Mouse (Mus musculus): ENCODE measurements around the gene Git1. TPM values are rescaled to one million over a fixed set of nuclear protein-coding genes. Genes with fewer than 3 reads are reported as not detected.

Gene Git1
- total and polyA plus RNA-seq, 3 experiments, result 53.3 to 59.4 (median 54.0) TPM

DNA sequence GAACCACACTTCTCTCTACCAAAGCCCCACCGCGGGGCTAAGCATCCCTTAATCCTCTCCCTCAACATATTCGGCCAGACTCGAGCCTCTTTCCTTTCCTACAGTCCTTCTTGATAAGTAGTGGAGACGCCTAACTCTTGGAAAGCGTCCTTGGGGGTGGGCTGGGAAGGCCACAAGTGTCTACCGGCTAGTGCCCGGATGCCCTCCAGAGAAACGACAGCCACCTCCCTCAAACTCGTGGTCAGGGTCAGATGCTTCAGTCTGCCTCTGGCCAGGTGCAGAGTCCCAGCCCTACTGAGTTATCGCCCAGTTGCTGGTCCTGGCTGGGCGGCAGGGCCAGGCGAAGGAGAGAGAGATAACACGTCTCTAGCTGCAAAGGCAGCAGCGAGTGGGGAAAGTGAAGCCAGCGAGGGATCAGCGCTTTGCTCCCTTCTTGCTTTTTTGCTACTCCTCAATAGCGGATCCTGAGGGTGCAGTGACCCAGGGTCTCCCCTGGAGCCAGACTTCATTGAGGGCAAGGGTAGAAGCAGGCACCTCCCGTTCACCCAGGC, 21.0 kb downstream of the Git1 start:
- WGBS, result 10% methylated on average over 19 of the region's 19 CpGs
- H3K4me1 ChIP-seq (ENCODE audit: control insufficient read depth, insufficient read depth, low read length), result peaks cover 13% of the 10 kb centered on the region
- H3K9ac ChIP-seq (ENCODE audit: low read depth, low read length), result peak overlapping the region; percentile 72
- H3K27me3 ChIP-seq (ENCODE audit: control insufficient read depth, insufficient read depth, low read length), result no peaks in the 10 kb centered on the region
- no peaks in the 10 kb centered on the region for H3K79me2 ChIP-seq (replicated peaks; ENCODE audit: control insufficient read depth, insufficient read depth, low read length)
- no peak for DNase-seq
- peak overlapping the region; percentile 89 for H3K27ac ChIP-seq
- intact Hi-C loops (cut with DNase I), result loop anchor here (5.0 kb wide), 1 partner anchor 173 kb away; the partner anchor contains the start of gene Nufip2
- no peak for TF ChIP-seq EP300 (IDR thresholded peaks at IDR 0.05; ENCODE audit: insufficient read depth, low read depth, low read length)
- no peak for TF ChIP-seq CTCF (IDR thresholded peaks at IDR 0.05)
- TF ChIP-seq POLR2A (IDR thresholded peaks at IDR 0.05; ENCODE audit: insufficient read depth, low read depth, low read length), result no peak
- H3K36me3 ChIP-seq (ENCODE audit: control insufficient read depth, insufficient read depth, low read length), result no peaks in the 10 kb centered on the region
- H3K4me3 ChIP-seq, result peak overlapping the region; percentile 71

DNA sequence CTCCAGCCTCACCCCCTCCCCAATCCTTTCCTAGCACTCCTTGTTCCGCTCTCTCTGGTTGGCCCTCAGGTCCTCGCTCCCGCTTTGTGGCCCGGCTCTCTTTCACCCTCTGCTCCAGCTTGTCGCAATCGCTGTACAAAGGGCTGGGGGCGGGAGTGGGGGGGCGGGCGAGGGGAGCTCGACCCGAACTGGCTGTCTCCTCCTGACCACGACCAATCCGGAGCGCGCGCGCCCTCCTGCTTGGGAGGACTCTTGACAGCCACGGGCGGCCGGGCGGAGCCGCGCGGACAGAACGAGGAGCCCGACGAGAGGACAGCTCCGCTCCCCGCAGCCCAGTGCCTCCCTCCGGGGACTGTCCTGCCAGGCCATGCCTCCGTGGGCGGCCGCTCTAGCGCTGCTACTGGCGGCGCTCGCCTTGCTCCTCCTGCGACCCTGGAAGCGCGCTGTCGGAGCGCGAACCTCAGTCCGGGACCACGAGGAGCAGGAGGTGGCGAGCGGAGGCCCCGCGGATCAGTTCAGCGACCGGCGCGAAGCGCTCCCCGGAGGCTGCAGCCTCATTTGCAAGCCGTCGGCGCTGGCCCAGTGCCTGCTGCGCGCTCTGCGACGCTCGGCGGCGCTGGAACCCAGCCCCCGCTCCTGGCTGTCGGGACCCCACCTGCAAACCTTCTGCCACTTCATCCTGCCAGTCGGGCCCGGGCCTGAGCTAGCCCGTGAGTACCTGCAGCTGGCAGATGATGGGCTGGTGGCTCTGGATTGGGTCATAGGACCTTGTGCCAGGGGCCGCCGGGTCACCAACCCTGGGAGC, 21.7 kb downstream of the Git1 start, which contains the start of gene Abhd15:
Abhd15 (plus strand) TSS at position 290 of the 805 bp plus-strand sequence.
- peaks cover 14% of the 10 kb centered on the region for H3K4me1 ChIP-seq (ENCODE audit: control insufficient read depth, insufficient read depth, low read length)
- peak within 1 kb of the TSS; percentile 89 for H3K27ac ChIP-seq
- TF ChIP-seq CTCF (IDR thresholded peaks at IDR 0.05), result peak; percentile 30
- TF ChIP-seq EP300 (IDR thresholded peaks at IDR 0.05; ENCODE audit: insufficient read depth, low read depth, low read length), result no peak
- TF ChIP-seq POLR2A (IDR thresholded peaks at IDR 0.05; ENCODE audit: insufficient read depth, low read depth, low read length), result peak; percentile 62
- H3K27me3 ChIP-seq (ENCODE audit: control insufficient read depth, insufficient read depth, low read length), result no peaks in the 10 kb centered on the region
- H3K4me3 ChIP-seq, result peak within 1 kb of the TSS; percentile 71
- peak within 1 kb of the TSS; percentile 72 for H3K9ac ChIP-seq (ENCODE audit: low read depth, low read length)
- DNase-seq, result peak; percentile 89 to 91
- no peaks in the 10 kb centered on the region for H3K79me2 ChIP-seq (replicated peaks; ENCODE audit: control insufficient read depth, insufficient read depth, low read length)
- under 1% methylated on average over 72 of the region's 72 CpGs for WGBS
- intact Hi-C loops (cut with DNase I), result loop anchor here (5.0 kb wide), 1 partner anchor 172 kb away; the partner anchor contains the start of gene Nufip2
- H3K36me3 ChIP-seq (ENCODE audit: control insufficient read depth, insufficient read depth, low read length), result no peaks in the 10 kb centered on the region

DNA sequence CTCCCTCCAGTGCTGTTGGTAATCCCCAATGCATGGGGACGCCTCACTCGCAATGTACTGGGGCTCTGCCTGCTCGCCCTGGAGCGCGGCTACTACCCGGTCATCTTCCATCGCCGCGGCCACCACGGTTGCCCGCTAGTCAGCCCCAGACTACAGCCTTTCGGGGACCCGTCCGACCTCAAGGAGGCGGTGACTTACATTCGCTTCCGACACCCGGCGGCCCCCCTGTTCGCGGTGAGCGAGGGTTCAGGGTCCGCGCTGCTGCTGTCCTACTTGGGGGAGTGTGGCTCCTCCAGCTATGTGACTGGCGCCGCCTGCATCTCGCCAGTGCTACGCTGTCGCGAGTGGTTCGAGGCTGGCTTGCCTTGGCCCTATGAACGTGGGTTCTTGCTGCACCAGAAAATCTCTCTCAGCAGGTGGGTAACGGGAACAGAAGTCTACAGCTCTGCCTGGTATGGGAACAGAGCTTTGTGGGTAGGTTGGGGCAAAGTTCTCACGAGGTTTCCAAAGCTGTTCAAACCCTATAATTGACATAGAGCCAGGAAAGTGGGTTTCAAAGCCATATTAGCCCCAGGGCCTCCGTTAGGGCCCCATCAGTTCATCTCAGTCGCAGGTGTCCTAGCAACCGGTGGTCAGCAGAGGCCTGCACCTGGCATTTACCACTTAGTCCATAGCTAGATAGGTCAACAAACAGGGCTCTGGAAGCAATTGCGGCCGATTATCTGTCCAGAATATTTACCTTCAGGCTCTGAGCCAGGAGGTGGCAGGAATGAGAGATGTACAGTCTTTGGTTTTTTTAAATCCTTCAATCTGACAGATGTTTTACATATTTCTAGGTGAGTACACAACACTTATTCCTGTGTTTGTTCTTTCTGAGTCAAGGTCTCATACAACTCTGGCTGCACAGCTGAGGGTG, 22.5 kb downstream of the Git1 start, which contains the start of gene Trp53i13:
Trp53i13 (minus strand) TSS at position 344 of the 916 bp plus-strand sequence.
- WGBS, result 26% methylated on average over 39 of the region's 39 CpGs
- no peaks in the 10 kb centered on the region for H3K36me3 ChIP-seq (ENCODE audit: control insufficient read depth, insufficient read depth, low read length)
- H3K4me1 ChIP-seq (ENCODE audit: control insufficient read depth, insufficient read depth, low read length), result peaks cover 14% of the 10 kb centered on the region
- no peak for DNase-seq
- H3K79me2 ChIP-seq (replicated peaks; ENCODE audit: control insufficient read depth, insufficient read depth, low read length), result no peaks in the 10 kb centered on the region
- intact Hi-C loops (cut with DNase I), result no loop called here
- peak within 1 kb of the TSS; percentile 89 for H3K27ac ChIP-seq
- TF ChIP-seq POLR2A (IDR thresholded peaks at IDR 0.05; ENCODE audit: insufficient read depth, low read depth, low read length) (no peak), CTCF (IDR thresholded peaks at IDR 0.05) (no peak), EP300 (IDR thresholded peaks at IDR 0.05; ENCODE audit: insufficient read depth, low read depth, low read length) (no peak)
- peak within 1 kb of the TSS; percentile 71 for H3K4me3 ChIP-seq
- no peaks in the 10 kb centered on the region for H3K27me3 ChIP-seq (ENCODE audit: control insufficient read depth, insufficient read depth, low read length)
- H3K9ac ChIP-seq (ENCODE audit: low read depth, low read length), result peak within 1 kb of the TSS; percentile 72

DNA sequence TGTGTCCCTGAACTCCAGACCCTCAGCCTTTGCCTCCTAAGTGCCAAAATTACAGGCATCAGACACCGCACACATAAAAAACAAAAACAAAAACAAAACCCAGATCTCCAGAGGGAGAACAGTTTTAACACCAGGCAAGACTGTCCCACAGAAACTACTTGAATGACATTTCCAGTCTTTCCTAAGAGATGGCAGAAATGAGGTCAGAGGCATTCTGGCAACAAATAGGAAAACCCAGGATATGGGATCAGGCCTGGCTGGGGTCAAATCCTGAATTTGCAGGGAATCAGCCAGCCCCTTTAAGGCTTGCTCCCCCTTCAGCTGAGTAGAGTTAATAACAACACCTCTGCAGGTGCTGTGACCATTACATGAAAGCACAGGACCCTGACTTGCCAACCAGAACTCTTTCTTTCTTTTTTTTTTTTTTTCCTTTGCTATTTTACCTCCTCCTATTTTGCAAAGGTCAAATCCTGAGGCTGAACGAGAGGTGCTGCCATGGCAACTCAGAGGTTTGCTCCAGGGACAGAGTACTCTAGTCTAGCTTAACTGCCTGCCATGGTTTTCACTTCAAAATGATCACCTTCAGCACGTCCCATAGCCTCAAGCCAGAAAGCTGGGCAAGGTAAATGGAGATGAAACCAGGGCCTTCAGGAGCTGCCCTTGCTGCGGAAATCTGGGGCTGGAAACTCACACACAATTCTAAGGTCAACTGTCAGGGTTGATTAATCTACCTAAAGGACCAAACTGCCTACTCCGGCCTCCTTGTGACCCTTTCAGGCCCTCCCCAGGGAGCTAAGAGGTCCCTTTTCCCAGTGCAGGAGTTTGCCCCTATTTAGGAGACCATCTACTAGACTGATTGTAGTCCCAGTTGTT, 23.4 kb downstream of the Git1 start:
- Histone ChIP-seq H3K4me3 (no peak overlapping the region), H3K9ac (ENCODE audit: low read depth, low read length) (no peak overlapping the region)
- 94% methylated on average over 5 of the region's 5 CpGs for WGBS

More for the DNA sequence above, 23.4 kb downstream of the Git1 start:
- Histone ChIP-seq H3K79me2 (replicated peaks; ENCODE audit: control insufficient read depth, insufficient read depth, low read length) (no peaks in the 10 kb centered on the region), H3K4me1 (ENCODE audit: control insufficient read depth, insufficient read depth, low read length) (peaks cover 14% of the 10 kb centered on the region), H3K27me3 (ENCODE audit: control insufficient read depth, insufficient read depth, low read length) (no peaks in the 10 kb centered on the region), H3K36me3 (ENCODE audit: control insufficient read depth, insufficient read depth, low read length) (no peaks in the 10 kb centered on the region), H3K27ac (no peak overlapping the region)
- TF ChIP-seq CTCF (IDR thresholded peaks at IDR 0.05), result no peak
- no peak for TF ChIP-seq EP300 (IDR thresholded peaks at IDR 0.05; ENCODE audit: insufficient read depth, low read depth, low read length)
- TF ChIP-seq POLR2A (IDR thresholded peaks at IDR 0.05; ENCODE audit: insufficient read depth, low read depth, low read length), result no peak
- no peak for DNase-seq
- intact Hi-C loops (cut with DNase I), result no loop called here
